ENCODE assay signal across 11 mouse cellular contexts in the genomic region with DNA sequence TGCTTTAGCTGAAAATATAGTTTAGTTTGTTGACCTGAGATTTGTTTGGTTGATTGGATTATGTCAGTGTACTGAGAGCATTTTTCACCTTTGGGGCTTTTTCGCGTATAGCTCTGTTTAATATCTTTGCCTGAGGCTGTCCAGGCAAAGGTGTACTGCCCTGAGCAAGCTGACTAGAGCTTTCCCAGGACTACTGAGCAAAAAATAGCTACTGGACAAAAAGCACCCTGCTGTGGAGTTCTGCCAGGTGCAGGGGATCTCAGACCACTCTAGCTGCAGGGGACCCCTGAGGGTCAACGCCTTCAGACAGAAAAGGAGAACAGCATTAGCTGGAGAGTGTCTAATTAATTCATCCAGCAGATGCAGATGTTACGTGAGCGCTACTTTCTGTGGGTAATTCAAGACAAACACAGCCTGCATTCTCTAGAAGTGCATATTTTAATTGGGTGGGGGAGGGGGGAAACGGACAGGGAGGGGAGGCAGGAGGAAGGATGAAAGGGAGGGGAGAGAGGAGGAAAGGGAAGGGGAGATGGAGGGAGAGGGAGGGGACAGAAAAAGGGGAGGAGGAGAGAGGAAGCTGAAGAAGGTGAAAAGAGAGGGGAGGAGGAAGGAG.
A peak's percentile ranks its signal among the peaks of the same experiment; 100 is the strongest.
DNase-seq lines count a peak whose midpoint lies in the region; ATAC-seq and TF ChIP-seq lines count a peak whose summit lies in the region.
"Had no signal": no experiment of that assay in that cellular context is flagged by ENCODE, and none has a peak within 500 bp of the region (broad histone marks: within the 10 kb centered on the region; RNA-seq: fewer than 3 reads in every experiment).

No protein-coding gene starts in this region.

- intact Hi-C loops in heart, adult 2 months (cut with DNase I) = no loop called here

- H3K4me1 ChIP-seq in heart, embryonic 13.5 days = peaks cover 28% of the 10 kb centered on the region
- peaks cover 4% of the 10 kb centered on the region for H3K4me1 ChIP-seq in heart, adult 2 months (ENCODE audit: control insufficient read depth, insufficient read depth, low read length)
- H3K4me1 ChIP-seq in embryonic facial prominence, embryonic 15.5 days = 0 out of 2 replicates have a peak, but pooled peaks cover 3% of the 10 kb centered on the region
- peaks cover 7% of the 10 kb centered on the region; the same call in 1 of the 2 replicates for H3K4me1 ChIP-seq in hindbrain, postnatal 0 days (ENCODE audit: insufficient read depth, low read length)
- peaks cover 13% of the 10 kb centered on the region for H3K4me1 ChIP-seq in neural tube, embryonic 12.5 days

- no peak for ATAC-seq in heart, embryonic 13.5 days (ENCODE audit: extremely low read depth, insufficient number of reproducible peaks, low FRiP score, low TSS enrichment)
- no peak for ATAC-seq in embryonic facial prominence, embryonic 15.5 days (ENCODE audit: insufficient number of reproducible peaks, low FRiP score, low TSS enrichment, low read depth)
- ATAC-seq in hindbrain, postnatal 0 days = no peak
- peak; percentile 64 for ATAC-seq in neural tube, embryonic 12.5 days (ENCODE audit: low FRiP score, low read depth)
- no peak for ATAC-seq in erythroblast, adult 5-6 weeks (replicated peaks; ENCODE audit: low FRiP score, poor library complexity, severe bottlenecking)
- ATAC-seq: Patski had no signal

- H3K36me3 ChIP-seq in heart, embryonic 13.5 days = no peaks in the 10 kb centered on the region
- no peaks in the 10 kb centered on the region for H3K36me3 ChIP-seq in heart, adult 2 months (ENCODE audit: control insufficient read depth, insufficient read depth, low read length)
- no peaks in the 10 kb centered on the region for H3K36me3 ChIP-seq in embryonic facial prominence, embryonic 15.5 days
- H3K36me3 ChIP-seq in hindbrain, postnatal 0 days (ENCODE audit: insufficient read depth, low read length) = no peaks in the 10 kb centered on the region
- H3K36me3 ChIP-seq in neural tube, embryonic 12.5 days = no peaks in the 10 kb centered on the region

- no peak overlapping the region for H3K27ac ChIP-seq in heart, embryonic 13.5 days (replicated peaks)
- no peak overlapping the region for H3K27ac ChIP-seq in heart, adult 2 months
- H3K27ac ChIP-seq in embryonic facial prominence, embryonic 15.5 days (replicated peaks) = no peak overlapping the region
- 0 out of 2 replicates have a peak overlapping the region, but pooled peaks have one; percentile 41 for H3K27ac ChIP-seq in hindbrain, postnatal 0 days
- H3K27ac ChIP-seq in neural tube, embryonic 12.5 days = no peak overlapping the region

- no peak for TF ChIP-seq CTCF in heart, adult 2 months (IDR thresholded peaks at IDR 0.05)
- no peak for TF ChIP-seq CTCF in hindbrain, postnatal 0 days (IDR thresholded peaks at IDR 0.05; ENCODE audit: low read depth)

- 30% methylated on average over 6 of the region's 6 CpGs for WGBS in heart, embryonic 13.5 days
- WGBS in heart, adult 2 months = 39% methylated on average over 6 of the region's 6 CpGs
- 17% methylated on average over 6 of the region's 6 CpGs for WGBS in embryonic facial prominence, embryonic 15.5 days
- WGBS in hindbrain, postnatal 0 days = 25% methylated on average over 6 of the region's 6 CpGs
- WGBS in neural tube, embryonic 12.5 days = 21% methylated on average over 6 of the region's 6 CpGs

- TF ChIP-seq POLR2A in heart, adult 2 months (IDR thresholded peaks at IDR 0.05; ENCODE audit: insufficient read depth, low read depth, low read length) = no peak

- H3K79me2 ChIP-seq in heart, adult 2 months (replicated peaks; ENCODE audit: control insufficient read depth, insufficient read depth, low read length) = no peaks in the 10 kb centered on the region

- H3K9me3 ChIP-seq in heart, embryonic 13.5 days = no peaks in the 10 kb centered on the region
- no peaks in the 10 kb centered on the region for H3K9me3 ChIP-seq in embryonic facial prominence, embryonic 15.5 days (replicated peaks)
- H3K9me3 ChIP-seq in hindbrain, postnatal 0 days (ENCODE audit: low read length) = no peaks in the 10 kb centered on the region
- H3K9me3 ChIP-seq in neural tube, embryonic 12.5 days = no peaks in the 10 kb centered on the region

- H3K4me3 ChIP-seq in heart, embryonic 13.5 days = no peak overlapping the region
- H3K4me3 ChIP-seq in heart, adult 2 months = no peak overlapping the region
- H3K4me3 ChIP-seq in embryonic facial prominence, embryonic 15.5 days (replicated peaks) = no peak overlapping the region
- no peak overlapping the region for H3K4me3 ChIP-seq in hindbrain, postnatal 0 days (ENCODE audit: low read length)
- H3K4me3 ChIP-seq in neural tube, embryonic 12.5 days = no peak overlapping the region

- peak overlapping the region; percentile 35 for H3K4me2 ChIP-seq in heart, embryonic 13.5 days
- H3K4me2 ChIP-seq in embryonic facial prominence, embryonic 15.5 days (replicated peaks) = peak overlapping the region; percentile 21; the same call in 1 of the 2 replicates
- peak overlapping the region; percentile 41 for H3K4me2 ChIP-seq in hindbrain, postnatal 0 days (ENCODE audit: low read depth, low read length)
- H3K4me2 ChIP-seq in neural tube, embryonic 12.5 days (replicated peaks) = peak overlapping the region; percentile 44

- no peak for DNase-seq in heart, adult 2 months
- peak; percentile 17 for DNase-seq in hindbrain, postnatal 0 days (ENCODE audit: low spot score)
- no peak for DNase-seq in cerebellum, adult 11 months
- DNase-seq in lung, postnatal 14 days = no peak
- DNase-seq: heart, postnatal 36 days; lung, postnatal 10 days had no signal

- TF ChIP-seq EP300 in heart, adult 2 months (IDR thresholded peaks at IDR 0.05; ENCODE audit: insufficient read depth, low read depth, low read length) = no peak

- H3K9ac ChIP-seq in heart, embryonic 13.5 days = no peak overlapping the region
- H3K9ac ChIP-seq in heart, adult 2 months (ENCODE audit: low read depth, low read length) = no peak overlapping the region
- H3K9ac ChIP-seq in embryonic facial prominence, embryonic 15.5 days = no peak overlapping the region
- no peak overlapping the region for H3K9ac ChIP-seq in hindbrain, postnatal 0 days (replicated peaks; ENCODE audit: low read length)
- no peak overlapping the region for H3K9ac ChIP-seq in neural tube, embryonic 12.5 days

- H3K27me3 ChIP-seq in heart, embryonic 13.5 days (replicated peaks) = no peaks in the 10 kb centered on the region; the same call in 1 of the 2 replicates
- no peaks in the 10 kb centered on the region for H3K27me3 ChIP-seq in heart, adult 2 months (ENCODE audit: control insufficient read depth, insufficient read depth, low read length)
- no peaks in the 10 kb centered on the region for H3K27me3 ChIP-seq in embryonic facial prominence, embryonic 15.5 days
- no peaks in the 10 kb centered on the region for H3K27me3 ChIP-seq in hindbrain, postnatal 0 days (ENCODE audit: insufficient read depth, low read length)
- no peaks in the 10 kb centered on the region for H3K27me3 ChIP-seq in neural tube, embryonic 12.5 days (replicated peaks)
